Mouse (Mus musculus) forelimb bud, embryonic 11.5 days (tissue): ENCODE measurements around the gene Akap6.

Experiments used
- DNase-seq: peaks from one replicate; pipeline ENCODE4 v3.0.0-alpha.2; 2012; ENCODE audit warnings: low read depth, low spot score

The Akap6 gene

GRCm38 (mm10) chr12:52847830-52848518, 148.8 kb downstream of the Akap6 start:
- no peak for DNase-seq

GRCm38 (mm10) chr12:52848519-52848855, 149.3 kb downstream of the Akap6 start:
- no peak for DNase-seq

DNA sequence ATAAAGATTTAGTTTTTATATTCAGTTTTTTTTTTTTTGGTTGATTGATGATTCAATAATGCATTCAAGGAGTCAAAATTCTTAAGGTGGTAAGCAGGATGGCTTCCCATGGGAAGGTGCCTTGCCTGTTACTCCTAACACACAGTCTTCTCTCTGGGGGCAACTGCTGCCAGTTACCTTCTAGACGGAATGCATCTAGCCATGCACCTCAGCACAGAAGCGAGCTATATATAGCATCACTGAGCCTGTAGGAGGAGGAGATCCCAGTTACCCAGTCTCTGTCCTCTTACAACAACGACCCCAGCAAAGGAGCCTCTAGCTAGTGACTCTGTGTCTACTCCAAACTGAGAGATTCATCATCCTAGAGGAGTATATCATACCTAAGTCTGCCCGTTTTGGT, 150.1 kb downstream of the Akap6 start:
- DNase-seq = no peak

DNA sequence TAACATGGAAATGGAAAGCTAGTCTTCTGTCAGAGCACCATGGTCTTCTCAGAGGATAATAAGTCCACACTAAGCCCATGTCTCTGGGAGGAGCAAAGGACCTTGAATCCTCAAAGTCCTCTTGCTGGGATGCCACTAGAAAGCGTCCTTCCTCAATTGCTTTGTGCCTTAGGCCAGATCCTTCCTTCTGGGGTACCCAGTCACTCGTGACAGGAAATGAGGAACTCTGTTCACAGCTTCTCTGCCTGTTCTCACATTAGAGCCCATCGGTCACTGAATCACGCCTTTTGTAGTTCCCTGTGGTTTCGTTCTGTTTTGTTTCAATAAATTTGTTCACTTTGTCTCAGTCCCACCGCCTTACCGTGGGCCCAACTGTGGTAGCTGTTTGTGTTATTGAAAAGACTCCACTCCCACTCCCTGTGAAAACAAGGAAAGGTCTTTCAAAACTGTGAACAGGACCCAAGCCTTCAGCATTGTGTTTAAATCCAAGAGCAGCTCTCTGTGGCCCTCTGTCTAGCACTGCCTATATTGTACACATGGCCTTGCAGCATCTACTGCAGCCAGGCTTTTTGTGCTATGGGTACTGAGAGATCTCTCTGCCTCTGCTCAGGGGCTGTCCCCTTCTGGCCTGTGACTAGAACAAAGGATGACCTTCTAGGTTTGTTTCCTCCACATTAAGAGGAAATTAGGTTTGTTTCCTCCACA, 151.3 kb downstream of the Akap6 start:
- DNase-seq = no peak

GRCm38 (mm10) chr12:52851221-52851620, 152.0 kb downstream of the Akap6 start:
- DNase-seq = no peak

DNA sequence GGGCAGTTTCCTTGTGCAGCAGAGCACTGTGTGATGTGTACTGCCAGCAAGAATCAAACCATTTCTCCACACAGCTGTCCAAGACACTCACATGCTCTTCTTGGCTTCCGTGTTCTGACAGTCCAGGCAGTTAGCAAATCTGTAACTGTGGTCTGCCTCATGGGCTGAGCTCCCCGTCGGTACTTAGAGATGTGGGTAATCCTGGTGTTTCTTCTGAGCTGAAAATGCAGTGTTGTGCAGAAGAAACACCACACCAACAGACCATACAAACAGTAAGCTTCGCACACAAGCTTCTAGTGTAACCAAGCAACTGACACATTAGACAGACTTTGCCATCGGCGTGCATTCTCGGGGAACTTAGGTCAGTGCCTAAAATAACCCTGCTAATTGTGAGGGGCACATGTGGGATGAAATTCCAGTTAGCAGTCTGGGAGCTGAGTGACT, 155.1 kb downstream of the Akap6 start:
- no peak for DNase-seq

GRCm38 (mm10) chr12:52856104-52856503, 156.9 kb downstream of the Akap6 start:
- DNase-seq = no peak

DNA sequence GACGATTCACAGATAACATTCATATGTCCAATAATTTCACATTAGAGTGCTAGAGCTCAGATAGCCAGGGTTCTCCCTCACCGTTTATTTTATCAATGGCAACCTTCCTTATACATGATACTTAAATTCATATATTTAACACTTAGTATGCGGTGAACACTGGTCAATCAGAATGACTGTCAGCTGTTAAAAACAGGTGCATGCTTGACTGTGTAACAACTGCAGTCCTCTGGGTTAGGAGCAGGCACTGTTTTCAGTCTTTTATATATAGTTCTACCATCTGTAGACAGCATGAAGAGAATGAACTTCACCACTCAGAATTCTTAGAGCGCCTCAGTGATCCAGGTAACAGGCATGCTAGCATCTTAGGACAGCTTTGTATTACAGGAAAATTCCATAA, 158.1 kb downstream of the Akap6 start:
- no peak for DNase-seq

DNA sequence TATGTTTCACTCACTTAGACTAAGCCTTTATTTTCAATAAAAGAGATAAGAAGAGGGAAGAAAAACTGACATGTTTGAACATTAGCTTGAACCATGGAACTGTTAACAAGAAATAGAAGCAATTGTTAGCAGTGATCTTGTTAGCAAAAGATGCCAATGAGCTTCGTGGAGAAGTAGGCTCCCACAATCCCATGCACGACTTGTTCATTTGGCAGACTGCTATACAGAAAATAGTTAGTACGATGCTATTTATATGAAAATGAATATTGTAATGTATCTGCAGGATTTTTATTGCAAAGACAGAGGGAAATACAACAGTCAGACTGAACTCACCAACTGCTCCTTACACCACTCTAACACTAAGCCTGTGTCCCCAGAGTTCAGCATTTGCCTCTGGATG, 162.7 kb downstream of the Akap6 start:
- no peak for DNase-seq

GRCm38 (mm10) chr12:52868000-52868624, 168.9 kb downstream of the Akap6 start:
- DNase-seq = peak; percentile 62

DNA sequence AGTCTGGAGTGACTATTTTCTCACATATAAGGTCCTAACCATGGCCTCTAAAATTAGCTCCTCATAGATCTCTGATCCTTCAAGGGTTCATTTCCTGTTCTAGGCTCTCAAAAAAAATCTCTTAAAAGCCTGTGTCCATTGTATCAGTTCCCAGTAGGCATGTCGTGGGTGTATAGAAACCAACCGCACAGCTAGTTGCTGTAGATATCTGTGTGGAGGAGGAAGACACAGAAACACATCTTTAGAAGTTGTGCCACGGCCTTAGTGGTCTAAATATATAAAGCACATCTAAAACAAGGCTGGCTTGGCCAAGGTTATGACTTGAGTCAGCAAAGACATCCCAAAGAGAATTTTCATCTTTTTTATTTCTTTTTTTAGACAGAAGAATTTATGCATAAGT, 172.4 kb downstream of the Akap6 start:
- DNase-seq = no peak

DNA sequence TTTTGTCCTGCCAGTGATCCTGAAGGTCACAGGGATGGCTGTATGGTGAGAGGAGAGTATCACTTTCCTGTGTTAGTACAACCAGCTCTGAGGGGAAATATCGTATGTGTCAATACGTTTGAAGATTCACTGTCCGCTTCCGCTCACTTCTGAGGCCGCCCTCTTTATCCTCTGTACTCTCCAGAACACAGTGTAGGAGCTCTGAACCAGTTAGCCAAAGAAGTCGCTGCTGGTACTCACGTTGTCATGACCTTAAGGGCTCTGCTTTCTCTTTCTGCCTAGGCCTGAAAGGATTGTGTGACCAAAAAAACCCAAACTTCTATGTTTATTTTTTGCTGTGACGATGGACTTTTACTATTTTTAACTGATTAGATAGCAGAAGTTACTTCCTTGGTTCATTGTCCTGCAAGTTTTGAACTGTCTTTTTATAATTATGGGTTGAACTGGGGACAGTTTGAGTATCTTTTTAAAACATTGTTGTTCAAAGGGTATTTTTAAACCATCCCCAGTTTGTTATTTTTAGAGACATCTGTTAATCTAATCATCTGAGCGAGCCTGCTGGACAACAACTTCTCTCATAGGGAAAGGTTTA, 175.2 kb downstream of the Akap6 start:
- DNase-seq = no peak

DNA sequence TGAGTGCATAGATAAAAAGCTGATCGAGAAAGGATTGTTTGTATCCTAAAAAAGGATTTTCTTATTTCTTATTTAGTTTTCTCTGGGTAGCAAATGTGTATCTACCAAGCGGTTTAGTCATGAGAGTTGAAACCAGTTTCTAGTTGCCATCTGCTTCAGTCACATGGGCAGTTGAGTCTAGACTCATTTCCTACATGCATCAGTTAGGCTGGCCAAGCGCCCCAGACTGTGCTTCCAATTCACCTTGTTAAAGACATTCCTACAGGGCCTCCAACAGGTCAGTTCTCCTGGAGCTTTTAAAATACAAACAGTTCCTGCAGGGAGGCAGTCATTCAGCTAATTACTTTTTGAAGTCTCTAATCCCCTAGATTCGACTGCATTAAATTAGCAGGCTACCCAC, 176.9 kb downstream of the Akap6 start:
- DNase-seq = peak; percentile 66

- DNase-seq = no peak
Observed at GRCm38 (mm10) chr12:52876978-52877769, 178.0 kb downstream of the Akap6 start.

- DNase-seq = peak; percentile 34
Observed at GRCm38 (mm10) chr12:52879324-52879723, 180.1 kb downstream of the Akap6 start.

- no peak for DNase-seq
Observed at GRCm38 (mm10) chr12:52892519-52892918, 193.3 kb downstream of the Akap6 start.

DNA sequence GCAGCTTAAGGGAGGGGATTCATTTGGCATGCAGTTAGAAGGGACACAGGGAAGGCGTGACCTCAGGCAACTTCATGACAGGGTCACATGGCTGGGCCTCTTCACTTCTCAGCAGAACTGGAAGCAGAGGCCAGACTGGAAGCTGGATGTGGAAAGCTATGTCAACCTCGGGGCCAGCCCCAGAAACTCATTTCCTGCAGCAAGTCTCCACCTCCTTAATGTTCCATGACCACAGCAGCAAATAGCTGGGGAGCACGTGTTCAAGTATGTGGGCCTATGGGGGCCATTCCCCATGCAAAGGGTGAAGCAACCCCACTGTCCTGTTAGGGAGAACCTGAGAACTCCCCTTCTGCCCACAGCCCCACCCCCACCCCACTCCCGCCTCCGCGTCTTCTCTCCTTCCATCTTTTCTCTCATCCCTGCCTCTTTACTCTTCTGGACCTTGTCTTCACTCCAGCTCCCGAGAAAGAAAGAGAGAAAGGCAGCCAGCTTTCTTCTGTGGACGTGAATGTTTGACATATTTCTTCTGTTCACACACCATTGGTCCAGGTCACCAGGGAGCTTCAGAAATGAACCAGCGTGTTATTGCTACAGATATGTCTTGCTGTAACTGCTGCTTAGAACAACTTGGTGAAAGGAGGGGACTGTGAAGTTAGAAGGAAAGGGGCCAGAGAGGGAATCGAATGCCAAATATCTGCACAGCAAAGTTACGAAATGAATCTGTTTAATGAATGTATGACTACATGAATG, 194.6 kb downstream of the Akap6 start:
- no peak for DNase-seq

GRCm38 (mm10) chr12:52895672-52896460, 196.7 kb downstream of the Akap6 start:
- peak; percentile 78 for DNase-seq

DNA sequence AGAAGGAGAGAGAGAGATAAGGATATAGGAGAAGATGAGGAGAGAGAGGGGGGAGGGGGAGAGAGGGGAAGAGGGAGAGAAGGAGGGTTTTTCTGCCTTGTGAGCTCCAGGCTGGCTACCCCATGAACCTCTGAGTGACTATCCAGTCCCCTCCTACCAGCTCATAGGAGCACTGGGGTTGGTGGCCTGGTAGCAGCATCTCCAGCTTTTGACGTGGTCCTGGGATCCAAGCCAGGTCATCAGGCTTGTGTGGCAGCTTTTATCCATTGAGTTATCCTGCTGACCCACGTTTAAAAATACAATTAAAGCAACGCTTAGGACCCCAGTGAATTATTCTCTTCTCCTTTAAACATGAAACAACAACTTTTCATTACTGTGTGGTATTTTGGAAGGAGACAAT, 197.6 kb downstream of the Akap6 start:
- no peak for DNase-seq

GRCm38 (mm10) chr12:52898130-52898529, 198.9 kb downstream of the Akap6 start:
- no peak for DNase-seq
